Mouse (Mus musculus) heart, postnatal 0 days (tissue): ENCODE measurements around the gene Dennd2a. TPM values are rescaled to one million over a fixed set of nuclear protein-coding genes. Genes with fewer than 3 reads are reported as not detected.

Experiments used
- ATAC-seq: fragments of 200-750 bp; cut with Nextera tagmentation; 2 replicates; pipeline ENCODE4 v1.8.0; 2017; ENCODE audit warnings: low read depth, moderate number of reproducible peaks, moderate library complexity; ENCODE audit not compliant: insufficient read depth
- DNase-seq: peaks from one replicate; pipeline ENCODE4 v3.0.0-alpha.2; 2016; ENCODE audit warnings: low spot score
- H3K27ac ChIP-seq: fragments of 300-500 bp; sonication (generic); 2 replicates; pipeline ENCODE4 v1.5.1; 2014; ENCODE audit warnings: low read depth, mild to moderate bottlenecking
- H3K27me3 ChIP-seq: fragments of 300-500 bp; sonication (generic); 2 replicates; pipeline ENCODE4 v1.6.1; 2014; ENCODE audit warnings: low read length, mixed read lengths; ENCODE audit not compliant: control insufficient read depth, insufficient read depth
- H3K36me3 ChIP-seq: fragments of 300-500 bp; sonication (generic); replicated peaks from 2 replicates; pipeline ENCODE4 v1.6.1; 2014; ENCODE audit warnings: low read length, mixed read lengths; ENCODE audit not compliant: control insufficient read depth, insufficient read depth
- H3K4me1 ChIP-seq: fragments of 300-500 bp; sonication (generic); 2 replicates; pipeline ENCODE4 v1.6.1; 2014; ENCODE audit warnings: antibody characterized with exemption; ENCODE audit not compliant: control insufficient read depth, insufficient read depth
- H3K4me2 ChIP-seq: fragments of 300-500 bp; sonication (generic); 2 replicates; pipeline ENCODE4 v1.6.1; 2014; ENCODE audit warnings: low read depth, mild to moderate bottlenecking, low read length, moderate library complexity
- H3K4me3 ChIP-seq: fragments of 300-500 bp; sonication (generic); 2 replicates; pipeline ENCODE4 v1.5.1; 2014; ENCODE audit warnings: low read depth, low read length
- H3K9ac ChIP-seq: fragments of 300-500 bp; sonication (generic); replicated peaks from 2 replicates; pipeline ENCODE4 v1.6.1; 2014; ENCODE audit warnings: low read depth, low read length, mixed read lengths
- H3K9me3 ChIP-seq: fragments of 300-500 bp; sonication (generic); replicated peaks from 2 replicates; pipeline ENCODE4 v1.6.1; 2016; ENCODE audit warnings: low read length; ENCODE audit not compliant: control insufficient read depth
- CTCF ChIP-seq: IDR thresholded peaks from 2 replicates; pipeline ENCODE4 v1.5.1; 2016; ENCODE audit warnings: antibody characterized with exemption, control low read depth, low read depth
- EP300 ChIP-seq: IDR thresholded peaks from 2 replicates; pipeline ENCODE4 v1.6.1; 2016; ENCODE audit warnings: antibody characterized with exemption, low read depth
- WGBS: fragments of 180-500 bp; shearing (Covaris S2); extraction: QIAGEN DNeasy Blood & Tissue Kit; methylation state at CpG from one replicate; pipeline ENCODE4 v1.1.7; 2014; 5-methylcytosine and 5-hydroxymethylcytosine counted together
- polyA plus RNA-seq: library from polyadenylated mRNA; unstranded; fragments of >200 nt; fragmentation: Nextera tagmentation; extraction: Ambion mirVana; gene quantifications from 2 replicates; pipeline ENCODE4 v1.2.1, GENCODE M21; 2015
- total RNA-seq: library from RNA; depleted of rRNA; stranded (reverse); fragments of >200 nt; gene quantifications from 2 replicates; pipeline ENCODE4 v1.2.3, GENCODE M21; 2014; ENCODE audit warnings: low replicate concordance

Dennd2a gene
- total and polyA plus RNA-seq, 2 experiments from 2014 or later, result 5.5 to 9.0 TPM

DNA sequence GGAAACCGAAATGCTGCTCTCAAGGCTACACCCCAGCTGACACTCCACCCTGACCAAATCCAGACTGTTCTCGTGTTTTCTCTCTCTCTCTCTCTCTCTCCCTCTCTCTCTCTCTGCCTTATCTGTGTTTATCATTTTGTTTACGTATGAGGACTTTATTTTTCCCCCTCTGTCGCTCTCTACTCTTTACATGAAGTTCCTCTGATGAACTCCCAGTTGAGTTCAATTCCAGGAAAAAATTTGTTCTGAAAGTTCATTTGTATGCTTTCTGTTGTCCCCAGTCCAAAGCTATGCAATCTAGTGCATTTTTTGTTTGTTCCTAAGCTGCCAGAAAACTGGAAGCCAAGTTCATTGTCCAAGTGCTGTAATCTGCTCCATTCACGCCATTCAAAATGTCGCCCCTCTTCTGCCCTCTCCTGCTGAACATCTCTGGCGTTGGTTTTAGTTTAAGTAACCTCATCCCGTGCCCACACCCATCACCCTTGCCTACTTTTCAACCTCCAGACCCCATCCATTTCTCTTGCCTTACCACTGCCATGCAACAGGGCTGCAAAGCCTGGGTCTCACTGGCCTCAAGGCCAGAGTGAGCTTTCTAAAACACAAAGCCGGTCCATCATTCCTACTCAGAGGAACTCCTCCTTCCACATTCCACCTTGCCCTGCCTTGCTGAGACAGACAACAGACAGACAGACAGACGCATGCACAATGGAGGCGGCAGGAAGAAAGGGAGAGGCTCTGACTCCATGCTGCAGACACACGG lies 2.6 kb downstream of the Dennd2a start:
- DNase-seq (no peak), ATAC-seq (no peak)
- Histone ChIP-seq H3K4me2 (peak overlapping the region; percentile 80), H3K27ac (peak overlapping the region; percentile 64), H3K27me3 (no peaks in the 10 kb centered on the region), H3K9me3 (no peaks in the 10 kb centered on the region), H3K4me1 (no peaks in the 10 kb centered on the region), H3K9ac (no peak overlapping the region), H3K4me3 (0 out of 2 replicates have a peak overlapping the region, but pooled peaks have one; percentile 5), H3K36me3 (no peaks in the 10 kb centered on the region)
- TF ChIP-seq CTCF, result no peak
- no peak for TF ChIP-seq EP300
- 63% methylated on average over 12 of the region's 12 CpGs for WGBS

DNA sequence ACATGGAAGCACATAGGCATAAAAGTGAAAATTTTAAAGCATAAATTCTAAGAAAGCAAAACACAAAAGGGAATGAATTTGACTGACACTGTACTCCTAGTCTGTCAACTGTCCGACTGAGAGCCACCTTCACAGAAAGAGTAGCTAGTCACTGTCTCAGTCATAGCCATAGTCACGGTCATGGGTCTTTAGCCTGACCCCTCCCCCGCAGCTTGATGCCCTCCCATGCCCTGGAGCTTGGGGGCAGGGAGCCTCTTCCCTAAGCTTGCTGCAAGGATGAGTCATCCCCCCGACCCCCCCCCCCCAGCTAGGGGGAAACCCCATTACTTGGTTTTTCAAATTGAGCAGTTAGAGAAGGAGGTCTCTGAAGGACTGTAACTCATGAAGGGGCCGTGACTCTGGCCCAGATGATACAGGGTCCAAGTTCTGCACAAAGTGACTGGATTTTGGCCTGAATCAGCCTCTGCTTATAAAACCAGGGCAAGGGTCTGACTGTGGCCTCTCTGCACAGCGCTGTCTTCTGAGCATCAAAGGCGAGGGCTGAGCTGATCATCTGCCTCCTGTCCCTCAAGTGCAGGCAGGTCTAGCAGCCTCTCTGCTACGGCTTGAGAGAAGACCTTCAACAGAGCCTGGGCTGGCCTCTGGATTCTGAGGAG lies 5.6 kb downstream of the Dennd2a start:
- no peak for TF ChIP-seq EP300
- TF ChIP-seq CTCF, result no peak
- WGBS, result 55% methylated on average over 8 of the region's 8 CpGs
- no peaks in the 10 kb centered on the region for H3K4me1 ChIP-seq
- no peak for ATAC-seq
- H3K36me3 ChIP-seq, result no peaks in the 10 kb centered on the region
- no peaks in the 10 kb centered on the region for H3K27me3 ChIP-seq
- H3K9me3 ChIP-seq, result no peaks in the 10 kb centered on the region
- no peak overlapping the region for H3K4me3 ChIP-seq
- no peak overlapping the region for H3K4me2 ChIP-seq
- no peak for DNase-seq
- no peak overlapping the region for H3K27ac ChIP-seq
- no peak overlapping the region for H3K9ac ChIP-seq

DNA sequence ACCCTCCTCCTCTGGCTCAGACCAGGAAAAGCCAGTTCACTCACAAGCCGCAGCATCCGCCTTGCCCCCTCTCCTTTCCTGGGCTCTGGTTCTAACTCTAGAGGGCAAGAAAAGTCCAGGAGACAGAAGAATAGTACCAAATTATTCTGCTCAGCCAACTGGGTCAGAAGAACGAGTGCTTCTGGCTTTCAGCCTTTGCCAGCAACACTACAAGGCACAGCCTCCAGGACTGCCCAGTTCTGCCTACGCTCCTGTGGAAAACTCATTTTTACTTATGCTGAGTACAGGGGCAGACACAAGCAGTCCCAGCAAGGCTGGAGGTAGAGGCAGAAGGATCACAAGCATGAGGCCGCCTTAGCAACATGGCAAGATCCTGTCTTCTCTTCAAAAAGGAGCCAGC lies 9.6 kb downstream of the Dennd2a start:
- Histone ChIP-seq H3K27me3 (no peaks in the 10 kb centered on the region), H3K4me2 (no peak overlapping the region), H3K4me1 (peaks cover under 1% of the 10 kb centered on the region), H3K27ac (no peak overlapping the region), H3K4me3 (no peak overlapping the region), H3K36me3 (no peaks in the 10 kb centered on the region), H3K9me3 (no peaks in the 10 kb centered on the region), H3K9ac (no peak overlapping the region)
- ATAC-seq, result no peak
- TF ChIP-seq EP300 (no peak), CTCF (no peak)
- DNase-seq, result no peak
- WGBS, result 69% methylated on average over 5 of the region's 5 CpGs

DNA sequence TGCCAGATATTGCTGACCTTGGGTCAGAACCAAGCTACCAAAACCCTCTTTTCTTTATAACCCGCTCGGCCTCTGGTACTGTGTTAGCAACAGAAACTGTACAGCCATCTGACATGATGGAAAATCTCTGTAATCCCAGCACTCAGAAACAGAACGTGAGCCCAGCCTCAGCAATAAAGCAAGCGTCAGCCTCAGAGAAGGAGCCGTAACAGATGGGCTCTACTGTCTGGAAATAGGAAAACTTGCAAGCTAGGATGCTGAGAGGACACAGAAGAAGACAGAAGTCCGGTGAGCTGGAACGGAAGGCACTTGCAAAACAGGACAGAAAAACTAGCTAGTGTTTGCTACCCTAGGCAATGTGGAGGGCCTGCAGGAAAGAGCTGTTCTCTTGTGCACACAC lies 12.2 kb downstream of the Dennd2a start:
- ATAC-seq (no peak), DNase-seq (no peak)
- no peaks in the 10 kb centered on the region for H3K27me3 ChIP-seq
- H3K4me2 ChIP-seq, result no peak overlapping the region
- H3K9ac ChIP-seq, result no peak overlapping the region
- no peaks in the 10 kb centered on the region for H3K36me3 ChIP-seq
- H3K4me3 ChIP-seq, result no peak overlapping the region
- WGBS, result 80% methylated on average over 7 of the region's 7 CpGs
- no peak overlapping the region for H3K27ac ChIP-seq
- H3K4me1 ChIP-seq, result peaks cover 8% of the 10 kb centered on the region
- H3K9me3 ChIP-seq, result no peaks in the 10 kb centered on the region
- no peak for TF ChIP-seq EP300
- no peak for TF ChIP-seq CTCF

DNA sequence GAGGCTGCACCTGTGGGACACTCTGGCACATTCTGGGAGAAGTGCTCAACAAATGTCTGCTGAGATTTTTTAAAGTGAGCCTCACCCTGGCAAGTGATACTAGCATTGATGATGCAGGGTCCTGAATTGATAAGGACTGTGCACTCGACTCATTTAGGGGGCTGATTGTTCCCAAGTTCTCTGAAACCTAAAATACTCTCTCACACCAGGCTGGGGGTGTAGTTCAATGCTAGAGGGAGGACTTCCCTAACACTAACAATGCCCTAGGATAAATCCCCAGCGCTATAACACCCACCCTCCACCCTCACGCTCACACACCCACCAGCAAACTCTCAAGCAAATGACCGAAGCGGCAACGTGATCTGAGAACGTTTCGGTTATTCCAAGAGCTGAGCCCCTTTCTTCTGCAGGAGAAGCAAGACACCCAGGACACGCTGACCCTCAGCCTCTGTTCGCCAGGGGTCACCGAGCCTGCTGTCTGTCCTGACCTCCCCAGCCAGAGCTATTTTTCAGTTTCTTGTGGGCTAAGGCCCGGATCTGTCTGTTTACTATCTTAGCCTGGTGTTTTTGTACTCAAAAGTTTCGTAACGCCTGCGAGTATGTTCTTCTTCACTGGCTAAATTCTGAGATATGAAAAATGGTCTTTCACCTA lies 13.8 kb downstream of the Dennd2a start:
- Histone ChIP-seq H3K36me3 (no peaks in the 10 kb centered on the region), H3K9ac (no peak overlapping the region), H3K4me2 (no peak overlapping the region), H3K27me3 (no peaks in the 10 kb centered on the region), H3K4me1 (peaks cover 8% of the 10 kb centered on the region), H3K27ac (peak overlapping the region; percentile 81), H3K9me3 (no peaks in the 10 kb centered on the region), H3K4me3 (no peak overlapping the region)
- WGBS, result 67% methylated on average over 15 of the region's 15 CpGs
- DNase-seq, result no peak
- no peak for ATAC-seq
- no peak for TF ChIP-seq EP300
